Mouse (Mus musculus): ENCODE data around the gene Heg1. TPM values are rescaled to one million over a fixed set of nuclear protein-coding genes. Genes with fewer than 3 reads are reported as not detected.

Gene Heg1
- polyA plus RNA-seq, 2 experiments from 2014 or later, result 21.1 to 31.1 TPM

DNA sequence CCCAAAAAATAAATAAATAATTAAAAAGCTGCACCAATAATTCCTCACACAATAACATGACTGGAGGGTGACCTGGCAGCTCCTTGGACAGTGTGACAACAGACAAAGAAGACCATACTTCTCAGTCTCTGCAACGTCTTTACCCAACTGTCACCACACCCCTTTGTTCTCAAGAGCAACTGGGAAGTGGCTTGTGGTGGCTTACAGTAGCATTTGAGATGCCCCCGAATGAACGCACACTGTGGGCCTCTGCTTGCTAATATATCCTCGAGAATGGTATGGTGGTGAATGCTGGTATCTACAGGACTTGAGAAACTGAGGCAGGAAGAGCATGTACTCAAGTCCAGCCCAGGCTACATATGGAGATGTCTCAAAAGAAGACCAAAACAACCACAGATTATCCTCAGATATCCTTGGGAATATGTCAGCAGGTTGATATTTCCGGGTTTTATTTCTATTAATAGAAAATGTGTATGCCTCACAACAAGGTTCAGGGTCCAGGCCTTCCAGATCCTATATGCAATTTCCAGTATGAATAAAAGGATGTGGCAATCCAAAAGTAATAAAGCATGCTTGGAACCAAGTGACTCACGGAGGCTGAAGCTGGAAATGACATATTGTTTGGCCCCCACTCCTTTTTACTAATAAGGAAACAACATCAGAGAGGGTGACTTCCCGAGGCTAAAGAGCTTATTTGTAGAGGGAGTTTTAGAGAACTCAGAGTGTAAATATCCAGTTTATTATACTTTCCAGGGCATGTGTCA lies 92.8 kb downstream of the Heg1 start:
- ATAC-seq, result no peak

DNA sequence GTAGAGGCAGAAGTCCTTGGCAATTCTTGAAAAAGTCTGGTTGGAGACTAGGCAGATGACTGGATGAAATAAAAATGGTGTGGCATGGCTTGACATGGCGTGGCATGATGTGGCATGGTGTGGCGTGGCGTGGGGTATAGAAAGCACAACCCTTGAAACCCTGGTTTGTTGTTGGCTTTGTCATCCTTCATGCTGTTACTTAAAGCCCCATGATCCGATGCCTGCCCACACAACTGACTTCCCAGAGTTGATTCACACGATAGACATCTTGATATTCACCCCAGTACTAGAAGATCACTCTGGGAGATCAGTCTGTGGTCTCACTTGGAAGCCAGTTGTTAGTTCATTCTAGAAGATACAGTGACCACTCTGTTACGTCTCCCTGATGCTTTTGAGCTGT lies 93.4 kb downstream of the Heg1 start:
- ATAC-seq, result no peak

DNA sequence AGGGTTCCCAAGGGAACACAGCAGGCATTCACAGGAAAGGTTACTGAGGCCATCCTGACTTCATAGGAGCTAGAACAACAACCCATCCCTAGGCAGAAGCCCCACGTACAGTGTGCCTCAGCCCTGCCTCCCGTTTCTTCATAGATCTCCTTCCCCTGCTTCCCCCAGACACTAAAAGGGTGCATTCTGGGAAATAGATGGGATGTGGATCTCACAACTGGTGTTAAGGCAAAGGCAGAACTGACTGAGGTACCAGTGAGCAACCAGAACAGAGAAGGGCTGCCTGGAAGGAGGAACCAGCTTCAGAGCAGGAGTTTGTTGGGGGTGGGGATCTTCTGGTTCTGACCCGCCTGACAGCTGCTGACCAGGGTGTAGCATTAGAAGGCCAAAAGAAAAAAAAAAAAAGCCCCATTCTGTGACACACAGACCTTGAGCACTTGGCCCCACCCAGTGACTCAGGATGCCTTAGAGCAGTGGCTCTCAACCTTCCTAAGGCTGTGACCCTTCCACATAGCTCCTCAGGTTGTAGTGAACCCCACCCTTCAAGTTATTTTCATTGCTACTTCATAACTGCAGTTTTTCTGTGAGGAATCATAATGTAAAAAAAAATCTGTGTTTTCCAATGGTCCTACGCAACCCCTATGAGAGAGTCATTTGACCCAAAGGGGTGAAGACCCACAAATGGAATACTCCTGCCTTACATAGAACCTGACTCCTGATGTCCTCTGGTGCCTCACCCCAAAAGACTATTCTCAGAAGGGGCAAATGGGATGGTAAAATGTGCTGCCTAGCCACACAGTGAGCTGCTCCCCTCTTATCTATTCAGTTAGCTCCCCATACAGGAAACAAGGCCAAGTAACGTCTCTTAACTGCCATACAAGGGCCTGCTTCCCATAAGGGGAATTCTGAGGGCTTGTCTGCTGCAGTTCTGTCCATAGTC lies 97.9 kb downstream of the Heg1 start:
- no peak for ATAC-seq

DNA sequence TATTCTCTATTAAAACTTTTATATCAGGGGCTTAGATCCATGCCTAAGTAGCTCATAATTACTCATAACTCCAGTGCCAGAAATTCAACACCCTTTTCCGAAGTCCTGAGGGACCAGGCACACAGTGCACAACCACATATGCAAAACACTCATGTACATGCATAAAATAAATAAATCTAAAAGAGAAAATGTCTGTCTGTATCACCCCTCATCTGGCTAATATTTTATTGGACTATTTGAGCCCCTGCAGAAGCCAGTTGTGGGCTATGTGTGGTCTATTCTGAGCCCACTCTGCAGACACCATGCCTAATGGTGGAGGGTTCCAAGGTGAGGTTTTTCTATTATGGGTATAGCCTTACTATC lies 98.5 kb downstream of the Heg1 start:
- no peak for ATAC-seq

DNA sequence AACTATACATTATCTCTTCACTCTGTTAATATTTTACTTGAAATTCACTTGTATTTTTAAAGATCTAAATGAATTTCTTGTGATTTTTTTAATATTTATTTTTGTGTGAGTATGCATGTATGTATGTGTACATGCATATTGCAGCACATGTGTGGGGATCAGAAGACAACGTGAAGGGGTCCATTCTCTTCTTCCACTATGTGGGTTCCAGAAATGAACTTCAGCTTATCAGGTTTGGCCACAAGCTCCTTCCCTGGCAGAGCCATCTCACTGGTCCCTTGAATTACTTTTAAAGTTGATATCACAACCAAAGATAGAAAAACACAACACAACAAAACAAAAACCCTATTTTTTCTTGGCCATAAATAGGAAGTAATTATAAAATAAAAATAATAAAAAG lies 100.4 kb downstream of the Heg1 start:
- ATAC-seq, result no peak

DNA sequence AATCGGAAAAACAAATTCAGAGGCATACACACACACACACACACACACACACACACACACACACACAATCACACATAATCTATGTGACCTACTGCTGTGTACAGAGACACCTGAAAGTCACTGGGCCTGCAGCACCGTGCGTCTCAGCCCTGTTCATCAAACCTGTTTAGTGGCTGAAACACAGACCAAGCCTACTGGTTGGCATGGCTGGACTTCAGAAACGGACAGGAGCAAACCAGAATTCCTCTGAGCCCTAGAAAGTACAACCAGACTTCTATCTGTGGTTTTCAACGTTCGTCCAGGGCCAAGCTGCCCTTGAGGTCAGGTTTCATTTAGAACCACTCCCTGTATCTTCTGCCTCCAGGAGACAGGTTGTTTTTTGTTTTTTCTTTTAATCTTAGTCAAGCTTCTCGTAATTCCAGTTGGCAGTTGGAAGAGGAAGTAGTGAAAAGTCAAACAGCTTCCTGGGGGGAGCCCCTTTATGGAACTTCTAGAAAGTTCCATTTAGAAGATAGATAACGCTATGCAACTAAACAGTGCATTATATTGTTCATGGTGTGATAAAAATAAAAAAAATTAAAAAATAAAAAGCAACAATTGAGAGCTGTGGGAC lies 101.0 kb downstream of the Heg1 start:
- peak; percentile 89 for ATAC-seq

DNA sequence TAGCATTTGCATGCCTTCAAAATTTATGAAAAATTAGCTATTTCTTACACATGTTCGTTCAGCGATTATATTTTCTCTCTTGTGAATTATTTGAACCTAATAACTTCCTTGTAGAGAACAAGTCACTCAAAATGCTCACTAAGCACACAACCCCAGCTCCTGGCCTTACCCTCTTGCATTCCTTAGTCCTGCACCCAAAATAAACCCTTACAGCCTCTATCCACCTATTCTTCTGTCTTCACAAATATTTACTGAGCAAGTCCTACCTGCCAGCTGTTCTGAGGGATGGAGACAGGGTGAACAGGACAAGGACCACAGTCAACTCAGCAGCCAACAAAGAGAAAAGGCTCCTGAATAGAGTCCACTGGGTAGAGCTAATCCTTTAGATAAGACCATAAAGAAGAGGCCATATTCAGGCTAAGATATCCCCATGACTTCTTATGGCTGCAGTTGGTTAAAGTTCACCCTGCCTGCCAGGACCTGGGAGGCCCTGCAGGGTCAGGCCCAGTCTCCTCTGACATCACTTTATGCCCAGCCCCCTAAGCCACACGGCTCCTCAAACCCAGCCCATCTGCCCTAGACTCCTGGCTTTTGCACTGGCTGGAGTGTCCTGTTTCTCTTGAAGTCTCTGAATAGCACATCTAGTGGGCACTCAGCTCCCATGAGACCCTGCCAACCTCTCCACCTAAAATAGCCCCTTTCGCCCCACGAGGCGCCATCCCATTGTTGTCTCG lies 102.7 kb downstream of the Heg1 start:
- ATAC-seq, result no peak

DNA sequence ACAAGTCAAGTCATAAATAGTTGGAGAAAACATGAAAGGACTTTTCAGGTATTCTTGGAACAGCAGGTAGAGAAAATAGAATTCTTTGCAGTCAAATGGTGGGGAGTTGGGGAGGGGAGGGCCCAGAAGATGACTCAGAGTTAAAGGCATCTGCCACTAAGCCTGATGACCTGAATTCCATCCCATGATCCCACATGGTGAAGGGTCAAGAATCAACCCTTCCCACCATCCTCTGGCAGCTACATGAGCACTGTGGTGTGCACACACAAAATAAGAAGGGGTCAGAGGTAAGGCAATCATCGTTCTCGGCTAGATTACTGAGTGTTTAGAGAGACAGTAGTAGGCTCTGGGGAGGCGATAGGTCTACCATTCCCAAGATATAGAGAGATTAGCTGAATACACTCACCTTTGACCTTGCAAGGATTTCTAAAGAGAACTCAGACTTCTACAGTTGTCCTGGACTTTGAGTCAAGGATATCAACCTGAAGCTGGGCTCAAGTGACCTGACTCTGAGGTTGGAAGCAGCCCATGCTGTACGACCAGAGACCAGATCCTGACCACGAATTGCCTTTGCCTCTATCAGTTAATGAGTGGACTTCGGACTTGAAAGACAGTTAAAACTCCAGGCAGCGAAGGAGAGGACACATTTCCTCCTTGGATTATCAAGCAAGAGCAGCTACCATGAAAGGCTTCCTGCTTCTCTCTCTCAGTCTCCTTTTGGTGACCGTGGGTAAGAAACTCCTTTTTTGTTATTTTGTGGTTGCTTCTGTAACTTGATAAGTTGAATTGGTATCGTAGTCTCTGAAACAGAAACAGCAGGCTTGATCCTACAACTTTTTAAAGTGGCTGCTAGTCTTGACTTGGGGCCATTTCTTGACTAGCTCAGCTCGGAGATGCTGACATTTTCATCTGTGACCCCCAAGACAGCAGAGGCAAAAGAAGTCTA lies 109.9 kb downstream of the Heg1 start, which contains the start of gene Muc13:
Gene Muc13, plus strand, starts transcription at position 192 of the 946 bp plus-strand sequence.
- no peak for ATAC-seq

DNA sequence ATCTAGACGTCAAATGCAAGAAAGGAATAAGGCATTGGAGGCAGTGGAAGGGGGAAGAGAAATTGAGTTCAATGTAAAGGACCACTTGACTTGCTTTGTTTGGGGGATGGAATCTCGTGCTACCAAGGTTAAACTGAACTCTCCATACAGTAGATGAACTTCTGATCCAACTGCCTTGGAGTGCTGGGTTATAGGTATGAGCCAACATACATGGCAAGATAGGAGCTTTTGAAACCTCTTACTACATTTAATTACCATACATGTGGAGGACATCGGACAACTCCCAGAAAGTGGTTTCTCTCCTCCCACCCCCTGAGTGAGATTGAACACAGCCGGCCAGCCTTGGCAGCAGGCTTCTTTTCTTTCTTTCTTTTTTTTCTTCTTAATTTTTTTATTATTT lies 110.9 kb downstream of the Heg1 start:
- no peak for ATAC-seq

DNA sequence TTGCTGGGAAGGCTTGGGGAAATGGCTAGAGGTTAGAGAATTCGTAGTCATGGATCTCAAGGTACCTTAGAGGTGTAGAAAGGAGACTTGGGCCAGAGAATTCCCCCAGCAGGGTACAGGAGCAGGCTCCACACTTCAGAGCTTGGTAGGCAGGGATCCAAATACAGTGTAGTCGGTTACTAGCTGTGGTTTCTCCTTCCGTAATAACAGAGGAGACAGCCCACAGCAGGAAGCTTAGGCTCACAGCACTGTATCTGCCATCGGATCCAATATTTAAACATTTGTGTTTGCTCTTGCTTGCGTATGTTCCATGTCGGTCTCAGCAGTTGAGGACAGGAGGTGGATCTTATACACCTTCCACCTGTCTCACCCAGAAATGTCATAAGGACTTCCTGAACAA lies 111.7 kb downstream of the Heg1 start:
- peak; percentile 41 for ATAC-seq

DNA sequence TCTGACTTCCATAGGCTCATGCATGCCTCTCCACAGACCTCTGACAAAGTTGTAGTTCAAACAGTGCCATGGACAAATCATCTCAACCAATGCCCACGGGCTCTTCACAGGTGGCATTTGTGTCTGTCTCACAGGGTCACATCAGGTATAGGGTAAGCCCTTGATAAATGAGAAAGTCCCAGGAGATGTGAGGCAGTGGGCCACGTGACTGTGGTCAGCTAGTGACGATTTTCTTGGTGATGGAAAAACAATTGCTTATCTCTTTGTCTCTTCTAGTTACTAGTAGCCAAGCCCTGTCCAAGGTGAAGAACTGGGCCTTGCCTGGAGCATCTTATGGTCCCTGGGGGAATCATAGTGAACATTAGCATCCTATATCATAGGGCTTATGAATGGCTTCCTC lies 112.6 kb downstream of the Heg1 start:
- no peak for ATAC-seq

DNA sequence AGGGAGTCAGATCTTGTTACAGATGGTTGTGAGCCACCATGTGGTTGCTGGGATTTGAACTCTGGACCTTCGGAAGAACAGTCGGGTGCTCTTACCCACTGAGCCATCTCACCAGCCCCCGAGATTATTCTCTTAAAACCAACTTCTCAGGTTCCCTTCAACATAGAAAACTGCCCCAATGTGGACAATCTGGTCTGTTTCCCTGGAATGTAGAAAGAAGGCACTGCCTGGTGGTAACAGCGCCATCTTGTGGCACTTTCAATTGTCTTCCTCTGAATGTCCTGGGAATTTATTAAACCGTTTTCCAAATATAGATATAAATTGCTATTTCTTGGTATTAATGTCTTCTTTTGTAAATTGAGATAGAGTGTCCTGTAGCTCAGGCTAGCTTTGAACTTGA lies 113.7 kb downstream of the Heg1 start:
- no peak for ATAC-seq

DNA sequence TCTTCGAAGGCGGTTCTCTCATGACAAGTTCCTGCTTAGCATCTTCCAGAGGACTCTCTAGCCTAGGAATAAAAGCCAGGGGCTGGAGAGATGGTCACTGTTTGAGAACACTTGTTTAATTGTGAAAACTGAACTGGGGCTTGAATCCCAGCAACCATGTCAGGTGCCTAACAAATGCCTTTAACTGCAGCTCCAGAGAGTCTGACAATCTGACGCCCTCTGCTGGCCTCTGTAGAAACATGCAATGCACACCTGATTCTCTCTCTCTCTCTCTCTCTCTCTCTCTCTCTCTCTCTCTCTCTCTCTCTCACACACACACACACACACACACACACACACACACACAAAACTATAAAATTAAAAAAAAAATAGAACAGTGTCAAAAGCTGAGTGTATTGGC lies 125.8 kb downstream of the Heg1 start:
- no peak for ATAC-seq

DNA sequence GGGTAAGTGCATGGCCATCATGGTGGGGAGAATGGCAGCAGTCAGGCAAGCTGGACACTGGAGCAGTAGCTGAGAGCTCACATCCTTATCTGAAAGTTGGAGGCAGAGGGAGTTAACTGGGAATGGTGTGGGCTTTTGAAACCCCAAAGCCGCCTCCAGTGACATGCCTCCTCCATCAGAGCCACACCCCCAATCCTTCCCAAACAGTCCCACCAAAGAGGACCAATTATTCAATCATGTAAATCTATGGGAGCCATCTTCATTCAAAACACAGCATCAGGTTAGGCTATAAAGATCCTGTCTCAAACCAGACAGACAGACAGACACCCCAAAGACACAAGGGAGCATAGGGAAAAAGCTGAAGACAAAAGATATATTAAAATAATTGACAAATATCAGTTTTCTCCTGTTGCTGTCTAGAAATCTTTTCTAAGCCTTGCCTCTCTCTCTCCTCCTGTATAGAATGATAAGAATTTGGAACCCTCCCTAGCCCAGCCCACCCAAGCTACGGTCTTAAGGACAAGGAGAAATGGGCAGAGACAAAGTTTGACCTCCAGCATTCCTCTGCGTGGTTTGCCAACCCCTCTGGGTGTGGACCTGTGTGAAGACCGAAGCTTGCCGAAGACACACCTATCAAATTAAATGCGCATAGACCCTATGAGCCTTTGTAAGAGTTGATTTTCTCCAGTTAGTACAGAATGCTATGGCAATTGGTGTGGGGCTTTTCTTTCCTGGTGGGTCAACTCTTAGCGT lies 134.4 kb downstream of the Heg1 start:
- ATAC-seq, result no peak

DNA sequence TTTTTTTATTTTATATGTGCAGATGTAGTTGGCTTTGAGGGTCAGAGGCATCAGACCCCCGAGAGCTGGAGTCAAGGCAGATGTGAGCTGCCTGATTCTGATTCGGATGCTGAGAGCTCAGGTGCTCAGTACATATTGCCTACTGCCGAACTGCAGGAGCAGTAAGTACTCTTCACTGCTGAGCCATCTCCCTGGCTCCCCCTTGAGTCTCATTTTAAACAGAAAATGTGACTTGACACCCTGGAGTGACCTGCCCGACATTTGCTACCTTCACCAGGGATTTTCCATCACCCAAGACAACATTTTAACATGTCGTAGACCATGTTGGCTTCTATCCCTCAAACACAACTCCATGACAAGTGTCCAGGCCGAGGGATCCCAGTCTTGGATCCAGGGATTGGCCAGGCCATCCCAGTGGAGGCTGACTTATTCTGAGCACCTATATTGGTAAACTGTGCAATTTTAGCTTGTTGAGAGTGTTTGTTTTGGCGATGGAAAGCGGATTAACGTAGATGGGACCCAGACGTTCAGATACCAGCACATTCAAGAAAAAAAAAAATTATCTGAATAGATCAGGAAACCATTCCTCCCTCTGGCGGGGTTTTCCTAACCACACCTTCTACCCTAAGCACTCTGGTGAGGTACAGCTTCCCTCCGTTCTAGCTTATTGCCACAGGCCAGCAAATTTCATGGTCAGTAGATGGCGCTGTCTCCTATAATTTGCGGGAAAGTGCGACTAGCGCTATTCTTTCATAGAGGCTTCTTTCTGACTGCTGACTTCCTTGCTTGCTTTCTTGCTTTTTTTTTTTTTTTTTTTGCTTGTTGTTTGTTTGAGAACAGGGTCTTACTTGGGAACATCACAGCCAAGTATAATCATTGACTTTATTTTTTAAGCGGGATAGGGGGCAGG lies 136.4 kb downstream of the Heg1 start:
- ATAC-seq, result peak; percentile 74

Data from CD4-positive, CD25-positive, alpha-beta regulatory T cell, adult 4 months (primary cell).